Mouse (Mus musculus) MEL (cell line): ENCODE results near the gene Chd8. TPM values are rescaled to one million over a fixed set of nuclear protein-coding genes. Genes with fewer than 3 reads are reported as not detected.

Experiments used
- DNase-seq: peaks from one replicate; pipeline ENCODE4 v3.0.0; 2011; ENCODE audit warnings: low read depth, low spot score
- H3K27ac ChIP-seq: 2 replicates; pipeline ENCODE4 v1.5.1; 2012; ENCODE audit warnings: low read depth, mild to moderate bottlenecking, control low read depth, low read length, moderate library complexity; ENCODE audit not compliant: control insufficient read depth
- H3K27me3 ChIP-seq, 2 experiments: fragments of 150-350 bp in 1 of 2; sonication (generic) in 1 of 2; 2 replicates each; pipeline ENCODE4 v1.6.1; 2012; ENCODE audit warnings: low read length in 2 of 2, mild to moderate bottlenecking in 2 of 2, improper control_type of control experiment in 1 of 2, moderate library complexity in 1 of 2; ENCODE audit not compliant: insufficient read depth in 2 of 2, control insufficient read depth in 1 of 2
- H3K36me3 ChIP-seq, 2 experiments: 2 replicates each; pipeline ENCODE4 v1.6.1; 2012 to 2014; ENCODE audit warnings: low read length in 2 of 2, improper control_type of control experiment in 1 of 2, inconsistent platforms in 1 of 2, mild to moderate bottlenecking in 1 of 2; ENCODE audit not compliant: insufficient read depth in 2 of 2, control insufficient read depth in 1 of 2
- H3K4me1 ChIP-seq, 2 experiments: fragments of 150-350 bp in 1 of 2; sonication (generic) in 1 of 2; 2 replicates each; pipeline ENCODE4 v1.6.1; 2012; ENCODE audit warnings: low read length in 2 of 2, improper control_type of control experiment in 1 of 2, mild to moderate bottlenecking in 1 of 2; ENCODE audit not compliant: insufficient read depth in 2 of 2, control insufficient read depth in 1 of 2
- H3K4me3 ChIP-seq, 2 experiments: fragments of 150-350 bp in 1 of 2; sonication (generic) in 1 of 2; 2 replicates each; pipeline ENCODE4 v1.5.1; 2012; ENCODE audit warnings: low read depth in 2 of 2, low read length in 2 of 2, mild to moderate bottlenecking in 2 of 2, moderate library complexity in 2 of 2, control low read depth in 1 of 2, improper control_type of control experiment in 1 of 2; ENCODE audit not compliant: control insufficient read depth in 1 of 2, insufficient read depth in 1 of 2
- H3K79me2 ChIP-seq: 2 replicates; pipeline ENCODE4 v1.6.1; 2012; ENCODE audit warnings: mild to moderate bottlenecking, low read length, moderate library complexity; ENCODE audit not compliant: control insufficient read depth, poor library complexity, insufficient read depth
- H3K9ac ChIP-seq: 2 replicates; pipeline ENCODE4 v1.6.1; 2012; ENCODE audit warnings: low read depth, mild to moderate bottlenecking, control low read depth, low read length, moderate library complexity; ENCODE audit not compliant: control insufficient read depth, poor library complexity, severe bottlenecking
- H3K9me3 ChIP-seq: fragments of 150-350 bp; sonication (generic); replicated peaks from 2 replicates; pipeline ENCODE4 v1.6.1; 2012; ENCODE audit warnings: mild to moderate bottlenecking, low read length, improper control_type of control experiment, moderate library complexity; ENCODE audit not compliant: insufficient read depth
- CHD1 ChIP-seq: IDR thresholded peaks from 2 replicates; pipeline ENCODE4 v1.6.1; 2012; ENCODE audit warnings: low read depth, mild to moderate bottlenecking, inconsistent platforms, low read length, improper control_type of control experiment
- CTCF ChIP-seq, 3 experiments: IDR thresholded peaks in 2 of 3; conservative IDR thresholded peaks in 1 of 3; 2 replicates each; pipeline ENCODE4 v1.5.1; 2011 to 2012; ENCODE audit warnings: low read length in 3 of 3, low read depth in 2 of 3, mild to moderate bottlenecking in 2 of 3, improper control_type of control experiment in 1 of 3, inconsistent platforms in 1 of 3, mixed read lengths in 1 of 3, moderate library complexity in 1 of 3; ENCODE audit not compliant: control insufficient read depth in 1 of 3, insufficient read depth in 1 of 3, poor library complexity in 1 of 3, severe bottlenecking in 1 of 3
- E2F4 ChIP-seq: IDR thresholded peaks from 2 replicates; pipeline ENCODE4 v1.6.1; 2011; ENCODE audit warnings: low read depth, low read length, improper control_type of control experiment, borderline replicate concordance
- GATA1 ChIP-seq: IDR thresholded peaks from 2 replicates; pipeline ENCODE4 v1.6.1; 2011; ENCODE audit warnings: low read depth, low read length, improper control_type of control experiment
- MAFK ChIP-seq: IDR thresholded peaks from 2 replicates; pipeline ENCODE4 v1.6.1; 2011; ENCODE audit warnings: low read depth, mild to moderate bottlenecking, low read length, improper control_type of control experiment, borderline replicate concordance
- MYB ChIP-seq: IDR thresholded peaks from 2 replicates; pipeline ENCODE4 v1.6.1; 2011; ENCODE audit warnings: mild to moderate bottlenecking, low read depth, low read length, improper control_type of control experiment
- MYC ChIP-seq: IDR thresholded peaks from 2 replicates; pipeline ENCODE4 v1.6.1; 2011; ENCODE audit warnings: low read depth, mild to moderate bottlenecking, low read length, improper control_type of control experiment, moderate library complexity
- POLR2A ChIP-seq, 2 experiments: IDR thresholded peaks; 2 replicates each; pipeline ENCODE4 v1.6.1; 2011 to 2012; ENCODE audit warnings: low read length in 2 of 2, mild to moderate bottlenecking in 2 of 2, control low read depth in 1 of 2, improper control_type of control experiment in 1 of 2, low read depth in 1 of 2, moderate library complexity in 1 of 2; ENCODE audit not compliant: control insufficient read depth in 1 of 2, insufficient read depth in 1 of 2, poor library complexity in 1 of 2
- POLR2AphosphoS2 ChIP-seq: IDR thresholded peaks from 2 replicates; pipeline ENCODE4 v1.6.1; 2011; ENCODE audit warnings: low read length, improper control_type of control experiment
- RAD21 ChIP-seq: IDR thresholded peaks from 2 replicates; pipeline ENCODE4 v1.6.1; 2011; ENCODE audit warnings: mild to moderate bottlenecking, low read depth, low read length, improper control_type of control experiment
- SMC3 ChIP-seq: IDR thresholded peaks from 2 replicates; pipeline ENCODE4 v1.6.1; 2011; ENCODE audit warnings: low read depth, low read length, improper control_type of control experiment
- TAL1 ChIP-seq: IDR thresholded peaks from 2 replicates; pipeline ENCODE4 v1.6.1; 2012; ENCODE audit warnings: mild to moderate bottlenecking, inconsistent platforms, low read length, moderate library complexity, mixed read lengths
- TCF12 ChIP-seq: IDR thresholded peaks from 2 replicates; pipeline ENCODE4 v1.6.1; 2014; ENCODE audit warnings: low read depth, mild to moderate bottlenecking, inconsistent platforms, low read length, improper control_type of control experiment, moderate library complexity
- USF1 ChIP-seq: IDR thresholded peaks from 2 replicates; pipeline ENCODE4 v1.6.1; 2014; ENCODE audit warnings: low read depth, mild to moderate bottlenecking, inconsistent platforms, low read length, improper control_type of control experiment, moderate library complexity
- ZMIZ1 ChIP-seq: IDR thresholded peaks from 2 replicates; pipeline ENCODE4 v1.6.1; 2012; ENCODE audit warnings: low read depth, mild to moderate bottlenecking, inconsistent platforms, low read length, improper control_type of control experiment, moderate library complexity
- polyA plus RNA-seq, 2 experiments: library from polyadenylated mRNA; stranded (reverse) in 1 of 2; unstranded in 1 of 2; fragments of >175 nt in 1 of 2; fragments of >200 nt in 1 of 2; gene quantifications; 2 replicates each; pipeline versions ENCODE4 v1.2.1 to v1.2.4; 2012; ENCODE audit warnings: low replicate concordance in 2 of 2, low read depth in 1 of 2; ENCODE audit not compliant: insufficient read length in 2 of 2, insufficient read depth in 1 of 2, missing spikeins in 1 of 2
- total RNA-seq: library from RNA; depleted of rRNA; stranded (reverse); fragments of 300-350 nt; gene quantifications from 2 replicates; pipeline ENCODE4 v1.2.3, GENCODE M21; 2012

Gene Chd8
- total and polyA plus RNA-seq, 3 experiments = 46.5 to 85.6 (median 73.5) TPM

- TF ChIP-seq RAD21 = peak; percentile 23
- TF ChIP-seq CTCF (IDR thresholded peaks at IDR 0.05 in 2 of 3, conservative IDR thresholded peaks at IDR 0.05 in 1 of 3; ENCODE audit: control insufficient read depth in 1 of 3, insufficient read depth in 1 of 3, low read depth in 2 of 3, low read length in 3 of 3, poor library complexity in 1 of 3, severe bottlenecking in 1 of 3) = peak; percentile 9 to 62 (median 54); a peak in 4 of 6 replicates
- peak; percentile 55 for TF ChIP-seq SMC3
- TF ChIP-seq CHD1 = no peak
- H3K36me3 ChIP-seq = peaks cover 0 to 23% of the 10 kb centered on the region in 2 experiments; a peak in 2 of 4 replicates
- H3K9ac ChIP-seq = no peak overlapping the region
- H3K79me2 ChIP-seq = no peaks in the 10 kb centered on the region; the same call in 1 of the 2 replicates
- no peaks in the 10 kb centered on the region for H3K9me3 ChIP-seq
- H3K27me3 ChIP-seq = no peaks in the 10 kb centered on the region
- DNase-seq = peak; percentile 61
- no peak overlapping the region for H3K27ac ChIP-seq
- no peak overlapping the region for H3K4me3 ChIP-seq
- H3K4me1 ChIP-seq = no peaks in the 10 kb centered on the region
Measured at GRCm38 (mm10) chr14:52295558-52296264, 38.1 kb upstream of the Chd8 start.

GRCm38 (mm10) chr14:52284191-52284590, 26.6 kb upstream of the Chd8 start:
- Histone ChIP-seq H3K9me3 (no peaks in the 10 kb centered on the region), H3K4me1 (no peaks in the 10 kb centered on the region; a peak in 1 of 4 replicates), H3K9ac (no peak overlapping the region), H3K4me3 (no peak overlapping the region), H3K27ac (no peak overlapping the region), H3K36me3 (peaks cover 9 to 11% of the 10 kb centered on the region in 2 experiments), H3K27me3 (no peaks in the 10 kb centered on the region), H3K79me2 (peaks cover 31% of the 10 kb centered on the region)
- TF ChIP-seq RAD21 (no peak), MYB (no peak), TAL1 (no peak), MYC (no peak), ZMIZ1 (no peak), MAFK (no peak), USF1 (no peak), POLR2AphosphoS2 (no peak), E2F4 (no peak), GATA1 (no peak), TCF12 (no peak), CHD1 (no peak)
- DNase-seq = no peak

- no peak for DNase-seq
- TF ChIP-seq POLR2A (IDR thresholded peaks at IDR 0.05; ENCODE audit: control insufficient read depth in 1 of 2, insufficient read depth in 1 of 2, low read depth in 1 of 2, low read length in 2 of 2, poor library complexity in 1 of 2) = no peak
- peak; percentile 65 for TF ChIP-seq MAFK
- TF ChIP-seq, all 39 proteins: peak for 1
- no peak overlapping the region for H3K27ac ChIP-seq
Measured at GRCm38 (mm10) chr14:52283629-52284028, 26.0 kb upstream of the Chd8 start.

More at GRCm38 (mm10) chr14:52283629-52284028, 26.0 kb upstream of the Chd8 start:
- Histone ChIP-seq H3K79me2 (peaks cover 31% of the 10 kb centered on the region), H3K9ac (no peak overlapping the region), H3K4me3 (no peak overlapping the region), H3K27me3 (no peaks in the 10 kb centered on the region), H3K9me3 (no peaks in the 10 kb centered on the region), H3K4me1 (no peaks in the 10 kb centered on the region; a peak in 1 of 4 replicates), H3K36me3 (peaks cover 9 to 11% of the 10 kb centered on the region in 2 experiments)
